Mouse (Mus musculus) left cerebral cortex, postnatal 25 days (tissue): ENCODE measurements at regions not wholly inside any gene's neighbourhood (a gene's known extent, or its start where the extent isn't known, plus 50 kb on each side); places are given as distances from the start of the nearest gene placed in this dataset.
A peak's percentile ranks its signal among the peaks of the same experiment; 100 is the strongest.
"Not testable (repeated sequence)": the region's sequence is repeated elsewhere in the genome, so short reads cannot be mapped to it uniquely, and the experiment has no call there.

Source experiments
- DNase-seq, 2 experiments: peaks; one replicate each; pipeline ENCODE4 v3.0.0; 2022; ENCODE audit warnings: low spot score in 2 of 2, mixed read lengths in 1 of 2
- intact Hi-C: fragments of 180-260 bp; cut with DNase I; formaldehyde crosslinking; loops from one replicate; pipeline ENCODE4 v1.15.1; 2025

DNA sequence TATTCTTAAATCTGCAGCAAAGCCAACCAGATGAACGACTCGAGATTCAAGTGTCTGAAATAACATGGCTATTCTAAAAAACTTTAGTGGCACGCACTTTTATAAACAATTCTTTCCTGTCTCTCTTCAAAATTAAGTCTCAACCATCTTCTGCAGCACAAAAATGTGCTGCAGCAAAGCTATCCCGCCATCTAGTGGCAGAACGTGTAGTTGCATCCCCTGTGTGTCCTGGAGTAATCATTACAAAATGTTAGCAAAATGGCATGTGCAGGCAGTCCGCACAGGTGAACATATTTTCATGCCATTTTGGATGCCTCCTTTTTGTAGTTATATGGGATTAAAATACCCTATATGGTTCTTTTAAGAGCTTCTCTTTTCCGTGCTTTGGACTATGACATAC, 293.1 kb upstream of the Slc7a14 start:
- peak; percentile 78 to 82 for DNase-seq
- intact Hi-C loops = loop anchor here (1.0 to 5.0 kb wide), 2 partner anchors 457 to 546 kb away; no protein-coding TSS in a partner anchor

DNA sequence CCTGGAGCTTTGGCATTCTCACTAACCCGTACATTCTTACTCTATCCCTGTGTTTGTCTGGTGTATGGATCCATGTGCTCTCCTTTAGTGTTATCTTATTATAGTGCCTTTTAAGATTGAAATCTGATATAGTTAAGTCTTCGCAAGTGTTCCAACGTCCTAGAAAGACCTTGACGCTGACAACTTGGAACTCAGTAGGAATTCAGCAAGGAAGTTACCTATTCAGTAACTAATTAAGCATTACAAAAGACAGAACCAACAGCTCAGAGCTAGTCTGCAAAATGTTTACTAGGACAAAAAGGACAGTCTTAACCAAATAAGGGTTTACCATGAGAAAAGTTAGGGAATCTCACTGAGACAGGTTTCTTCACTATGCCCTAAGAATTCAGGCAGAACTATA, 286.4 kb upstream of the Slc7a14 start:
- intact Hi-C loops, DNase-seq: not testable (repeated sequence)

DNA sequence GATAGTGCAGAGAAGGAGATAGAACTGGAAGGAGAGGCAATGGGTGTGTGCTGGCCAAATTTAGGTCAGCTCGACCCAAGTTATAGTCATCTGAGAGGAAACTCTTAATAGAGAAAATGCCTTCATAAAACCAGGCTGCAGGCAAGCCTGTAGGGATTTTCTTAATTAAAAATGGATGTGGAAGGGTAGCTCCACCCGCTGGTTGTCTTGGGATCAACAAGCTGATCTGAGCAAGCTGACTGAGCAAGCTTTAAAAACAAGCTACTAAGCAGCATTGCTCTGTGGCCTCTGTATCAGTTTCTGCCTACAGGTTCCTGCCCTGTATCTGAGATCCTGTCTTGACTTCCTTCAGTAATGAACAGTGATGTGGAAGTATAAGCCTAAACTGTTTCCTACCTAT, 275.8 kb upstream of the Slc7a14 start:
- intact Hi-C loops = loop anchor here (5.0 kb wide), 1 partner anchor 439 kb away; the partner anchor contains the start of gene Cldn11
- DNase-seq = peak; percentile 20 to 30

- DNase-seq = no peak
- intact Hi-C loops = no loop called here
These were observed 263.7 kb upstream of the Slc7a14 start for GRCm38 (mm10) chr3:31573849-31574248.
